Mouse (Mus musculus) heart, embryonic 14.5 days (tissue): ENCODE measurements around the gene Plpp3. TPM values are rescaled to one million over a fixed set of nuclear protein-coding genes. Genes with fewer than 3 reads are reported as not detected.

Source experiments
- ATAC-seq: fragments of 200-750 bp; cut with Nextera tagmentation; 2 replicates; pipeline ENCODE4 v1.8.0; 2017; ENCODE audit warnings: low read depth, moderate TSS enrichment; ENCODE audit not compliant: insufficient number of reproducible peaks, insufficient read depth, low FRiP score
- H3K27ac ChIP-seq, 2 experiments: fragments of 200-500 bp in 1 of 2; fragments of 300-500 bp in 1 of 2; sonication (generic) in 1 of 2; replicated peaks in 1 of 2; 2 replicates each; pipeline ENCODE4 v1.5.1; 2012 to 2014; ENCODE audit warnings: low read depth in 2 of 2, low read length in 2 of 2, control low read depth in 1 of 2, mild to moderate bottlenecking in 1 of 2, mixed read lengths in 1 of 2; ENCODE audit not compliant: control insufficient read depth in 1 of 2, insufficient read depth in 1 of 2
- H3K27me3 ChIP-seq: fragments of 300-500 bp; sonication (generic); 2 replicates; pipeline ENCODE4 v1.6.1; 2014; ENCODE audit warnings: mild to moderate bottlenecking, low read length, control low read depth; ENCODE audit not compliant: control insufficient read depth, insufficient read depth
- H3K36me3 ChIP-seq: fragments of 300-500 bp; sonication (generic); 2 replicates; pipeline ENCODE4 v1.6.1; 2014; ENCODE audit warnings: mild to moderate bottlenecking, control low read depth, low read length, mixed read lengths; ENCODE audit not compliant: control insufficient read depth, insufficient read depth
- H3K4me1 ChIP-seq, 2 experiments: fragments of 200-500 bp in 1 of 2; fragments of 300-500 bp in 1 of 2; sonication (generic) in 1 of 2; 2 replicates each; pipeline ENCODE4 v1.6.1; 2012 to 2014; ENCODE audit warnings: low read length in 2 of 2, control low read depth in 1 of 2, mixed read lengths in 1 of 2; ENCODE audit not compliant: control insufficient read depth in 2 of 2, insufficient read depth in 2 of 2
- H3K4me2 ChIP-seq: fragments of 300-500 bp; sonication (generic); 2 replicates; pipeline ENCODE4 v1.6.1; 2014; ENCODE audit warnings: mild to moderate bottlenecking, low read length
- H3K4me3 ChIP-seq, 2 experiments: fragments of 200-500 bp in 1 of 2; fragments of 300-500 bp in 1 of 2; sonication (generic) in 1 of 2; 2 replicates each; pipeline ENCODE4 v1.5.1; 2012 to 2014; ENCODE audit warnings: low read length in 2 of 2, mild to moderate bottlenecking in 2 of 2, control low read depth in 1 of 2, low read depth in 1 of 2, moderate library complexity in 1 of 2; ENCODE audit not compliant: control insufficient read depth in 1 of 2, insufficient read depth in 1 of 2
- H3K9ac ChIP-seq: fragments of 300-500 bp; sonication (generic); 2 replicates; pipeline ENCODE4 v1.6.1; 2014; ENCODE audit warnings: mild to moderate bottlenecking, low read length
- H3K9me3 ChIP-seq: fragments of 300-500 bp; sonication (generic); 2 replicates; pipeline ENCODE4 v1.6.1; 2016; ENCODE audit warnings: low read length, control low read depth; ENCODE audit not compliant: control insufficient read depth
- WGBS: fragments of 180-500 bp; shearing (Covaris S2); extraction: QIAGEN DNeasy Blood & Tissue Kit; methylation state at CpG from one replicate; pipeline ENCODE4 v1.1.7; 2014; 5-methylcytosine and 5-hydroxymethylcytosine counted together
- polyA plus RNA-seq: library from polyadenylated mRNA; unstranded; fragments of >200 nt; fragmentation: Nextera tagmentation; extraction: Ambion mirVana; gene quantifications from 2 replicates; pipeline ENCODE4 v1.2.1, GENCODE M21; 2014

Plpp3 gene
- polyA plus RNA-seq, 1 experiment from 2014 or later = 32.8 TPM

DNA sequence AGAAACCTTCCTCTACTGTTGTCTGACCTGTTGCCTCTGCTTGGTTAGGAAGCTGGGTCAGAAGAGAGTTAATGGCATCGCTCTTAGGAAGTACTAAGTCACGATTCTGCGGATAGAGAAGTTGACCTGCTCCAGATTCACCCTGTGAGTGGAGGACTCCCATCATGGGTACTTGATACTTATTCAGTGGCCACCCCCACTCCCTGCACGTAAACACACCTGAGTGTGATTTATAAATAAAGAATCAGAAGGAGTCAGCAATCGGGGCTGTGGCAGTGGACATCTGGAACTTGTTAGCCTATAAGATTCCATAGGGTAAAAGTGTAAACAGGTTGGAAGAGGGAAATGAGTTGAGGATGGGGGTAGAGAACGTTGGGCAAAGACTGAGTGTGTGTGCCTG is 49.0 kb downstream of the Plpp3 start:
- 75% methylated on average over 6 of the region's 6 CpGs for WGBS
- H3K4me3 ChIP-seq = no peak overlapping the region
- H3K9ac ChIP-seq = no peak overlapping the region
- no peak overlapping the region for H3K4me2 ChIP-seq
- no peaks in the 10 kb centered on the region for H3K9me3 ChIP-seq
- no peaks in the 10 kb centered on the region for H3K27me3 ChIP-seq
- no peak overlapping the region for H3K27ac ChIP-seq
- ATAC-seq = no peak
- peaks cover 7% of the 10 kb centered on the region; the same call in 1 of the 2 replicates for H3K36me3 ChIP-seq
- peaks cover 18 to 28% of the 10 kb centered on the region in 2 experiments for H3K4me1 ChIP-seq

DNA sequence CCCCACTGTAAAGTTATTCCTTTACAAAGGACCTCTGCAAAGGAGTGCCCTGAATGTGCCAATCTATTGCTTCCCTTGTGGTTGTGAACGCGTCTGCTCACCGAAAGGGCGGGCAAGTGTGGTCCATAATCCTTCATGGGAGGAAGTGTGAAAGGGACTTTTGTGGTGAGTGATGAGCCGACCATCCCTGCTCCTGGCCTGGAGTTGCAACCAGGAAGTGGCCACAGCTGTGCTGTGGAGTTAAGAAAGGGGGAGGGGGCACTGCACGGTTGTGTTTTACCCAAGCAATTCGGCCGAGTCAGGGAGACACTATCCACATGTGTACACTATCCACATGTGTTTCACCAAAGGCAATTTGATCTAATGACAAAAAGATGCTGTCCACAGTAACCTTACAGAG is 49.8 kb downstream of the Plpp3 start:
- Histone ChIP-seq H3K9me3 (no peaks in the 10 kb centered on the region), H3K27ac (no peak overlapping the region), H3K27me3 (no peaks in the 10 kb centered on the region), H3K4me1 (peaks cover 18 to 28% of the 10 kb centered on the region in 2 experiments), H3K4me2 (no peak overlapping the region), H3K9ac (no peak overlapping the region), H3K4me3 (no peak overlapping the region), H3K36me3 (peaks cover 10% of the 10 kb centered on the region; the same call in 1 of the 2 replicates)
- 53% methylated on average over 8 of the region's 8 CpGs for WGBS
- no peak for ATAC-seq

DNA sequence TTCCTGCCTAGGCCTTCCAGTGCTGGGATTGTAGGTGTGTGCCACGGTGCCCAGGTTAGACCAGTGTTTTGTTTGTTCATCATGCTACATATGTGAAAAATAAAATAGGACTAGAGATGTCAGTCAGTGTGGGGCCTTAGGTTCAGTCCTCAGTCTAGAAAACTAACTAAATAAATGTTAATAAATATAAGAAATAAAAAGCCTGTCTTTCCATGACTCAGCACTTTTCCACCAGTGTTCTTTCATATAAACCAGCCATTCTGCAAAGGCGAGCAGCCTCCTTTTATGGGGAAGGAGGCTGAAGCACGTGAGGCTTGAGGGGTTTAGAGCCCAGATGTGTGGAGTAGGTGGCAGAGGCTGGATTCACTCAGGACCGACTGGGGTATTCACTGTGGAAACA is 50.5 kb downstream of the Plpp3 start:
- Histone ChIP-seq H3K9ac (no peak overlapping the region), H3K4me2 (no peak overlapping the region), H3K27me3 (no peaks in the 10 kb centered on the region), H3K4me1 (peaks cover 18 to 28% of the 10 kb centered on the region in 2 experiments), H3K27ac (no peak overlapping the region), H3K36me3 (peaks cover 13% of the 10 kb centered on the region; the same call in 1 of the 2 replicates), H3K9me3 (no peaks in the 10 kb centered on the region), H3K4me3 (no peak overlapping the region)
- WGBS = 89% methylated on average over 4 of the region's 4 CpGs
- no peak for ATAC-seq

DNA sequence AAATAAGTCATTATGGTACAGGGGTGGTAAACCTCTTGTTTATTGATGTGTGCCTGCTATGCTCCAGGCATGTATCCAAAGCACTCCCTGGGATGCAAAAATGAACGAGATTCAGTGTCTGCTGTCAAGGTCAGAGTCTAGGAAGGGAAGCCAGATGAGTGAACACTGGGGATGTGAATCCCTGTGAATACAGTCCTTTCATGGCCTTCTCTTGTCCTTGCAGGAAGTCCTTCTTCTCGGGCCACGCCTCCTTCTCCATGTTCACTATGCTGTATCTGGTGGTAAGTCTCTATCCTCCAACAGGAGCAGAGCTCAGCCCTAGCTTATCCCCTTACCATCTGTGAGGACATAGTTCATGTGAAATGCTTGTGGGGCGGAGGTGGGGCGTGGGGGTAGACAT is 51.8 kb downstream of the Plpp3 start:
- WGBS = 86% methylated on average over 5 of the region's 5 CpGs
- Histone ChIP-seq H3K4me3 (no peak overlapping the region), H3K27me3 (no peaks in the 10 kb centered on the region), H3K9ac (no peak overlapping the region), H3K27ac (no peak overlapping the region), H3K4me2 (no peak overlapping the region), H3K4me1 (peaks cover 18 to 28% of the 10 kb centered on the region in 2 experiments), H3K36me3 (peaks cover 13% of the 10 kb centered on the region; the same call in 1 of the 2 replicates), H3K9me3 (no peaks in the 10 kb centered on the region)
- ATAC-seq = no peak

DNA sequence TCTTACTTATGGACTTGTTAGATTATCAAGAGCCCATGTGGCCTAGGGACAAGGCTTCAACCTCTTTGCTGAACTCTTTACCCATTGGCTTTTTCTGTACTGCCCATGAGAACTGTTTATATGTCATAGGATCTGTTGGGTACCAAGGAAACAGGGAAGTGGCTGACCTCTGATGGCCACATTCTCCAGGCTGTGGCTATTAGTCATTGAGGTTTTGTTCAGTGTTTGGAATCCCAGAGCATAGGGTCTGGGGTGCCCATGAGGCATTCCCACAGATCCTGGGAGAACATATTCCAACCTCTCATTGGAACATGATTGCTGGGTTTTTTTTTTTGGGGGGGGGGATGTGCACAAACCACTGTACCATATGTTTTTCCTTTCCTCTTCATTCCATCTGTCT is 56.2 kb downstream of the Plpp3 start:
- Histone ChIP-seq H3K27me3 (no peaks in the 10 kb centered on the region), H3K9ac (no peak overlapping the region), H3K4me2 (no peak overlapping the region), H3K4me1 (peaks cover 0 to 5% of the 10 kb centered on the region in 2 experiments; a peak in 2 of 4 replicates), H3K27ac (no peak overlapping the region), H3K36me3 (peaks cover 20% of the 10 kb centered on the region; the same call in 1 of the 2 replicates), H3K4me3 (no peak overlapping the region), H3K9me3 (no peaks in the 10 kb centered on the region)
- ATAC-seq = no peak

DNA sequence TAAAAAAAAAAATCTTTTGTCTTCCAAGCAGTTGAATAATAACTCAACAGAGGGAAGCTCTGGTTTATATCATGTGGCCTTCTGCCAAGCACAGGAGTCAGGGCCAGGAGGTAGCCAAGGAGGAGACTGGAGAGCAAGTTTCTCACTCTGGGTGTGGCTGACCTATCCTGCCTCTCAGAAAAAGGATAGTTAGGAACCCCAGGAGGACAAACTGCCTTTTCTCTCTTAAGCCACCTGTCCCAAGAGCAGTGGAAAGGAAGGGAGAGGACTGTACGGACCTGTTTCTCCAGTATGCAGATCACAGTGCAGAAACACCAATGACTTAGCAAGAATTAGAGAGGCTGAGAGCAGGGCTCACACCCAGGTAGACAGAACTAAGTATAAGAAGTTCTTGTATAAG is 57.3 kb downstream of the Plpp3 start:
- H3K27ac ChIP-seq = no peak overlapping the region
- WGBS = 67% methylated on average over 1 of the region's 1 CpGs

DNA sequence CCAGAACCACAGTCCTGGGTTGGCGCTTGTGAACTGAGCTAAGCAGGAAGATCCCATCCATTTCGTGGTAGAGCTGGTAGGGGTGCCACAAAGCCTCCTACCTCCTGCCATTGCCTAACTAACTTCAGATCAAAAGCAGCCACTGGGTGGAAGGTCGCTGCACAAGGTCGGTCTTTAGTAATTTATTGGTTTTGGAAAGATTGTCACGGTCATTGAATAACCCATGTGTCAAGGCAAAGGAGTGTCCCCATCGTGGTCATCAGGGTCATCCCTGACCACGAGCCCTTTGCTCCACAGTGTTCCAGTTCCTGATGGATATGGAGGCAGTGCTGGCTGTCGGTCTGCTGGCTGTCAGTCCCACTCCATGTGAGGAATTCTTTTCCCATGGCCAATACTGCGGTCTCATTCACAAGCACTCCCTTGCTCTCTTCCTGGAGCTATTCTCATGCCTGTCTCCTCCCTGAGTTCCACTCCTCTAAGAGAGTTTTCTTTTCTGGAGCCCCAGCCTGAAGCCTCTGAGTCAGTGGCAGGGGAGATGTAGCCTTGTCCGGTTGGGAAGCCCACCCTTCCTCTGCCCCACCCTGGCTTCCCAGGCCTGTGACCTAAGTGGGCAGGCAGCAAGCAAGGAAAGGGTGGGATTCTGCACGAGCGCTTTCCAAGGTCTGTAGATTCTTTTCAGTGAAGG is 58.7 kb downstream of the Plpp3 start:
- Histone ChIP-seq H3K9ac (no peak overlapping the region), H3K9me3 (no peaks in the 10 kb centered on the region), H3K27ac (peak overlapping the region in 1 of 2 experiments; percentile 46; a peak in 2 of 4 replicates), H3K36me3 (peaks cover 27% of the 10 kb centered on the region), H3K27me3 (no peaks in the 10 kb centered on the region), H3K4me3 (no peak overlapping the region), H3K4me1 (no peaks in the 10 kb centered on the region; a peak in 2 of 4 replicates), H3K4me2 (no peak overlapping the region)
- 73% methylated on average over 12 of the region's 12 CpGs for WGBS
- no peak for ATAC-seq

More for the DNA sequence above, 57.3 kb downstream of the Plpp3 start:
- peaks cover 16% of the 10 kb centered on the region for H3K36me3 ChIP-seq
- no peaks in the 10 kb centered on the region for H3K27me3 ChIP-seq
- no peak overlapping the region for H3K4me3 ChIP-seq
- ATAC-seq = no peak
- no peaks in the 10 kb centered on the region for H3K9me3 ChIP-seq
- H3K4me2 ChIP-seq = no peak overlapping the region
- peaks cover 0 to 5% of the 10 kb centered on the region in 2 experiments; a peak in 2 of 4 replicates for H3K4me1 ChIP-seq
- no peak overlapping the region for H3K9ac ChIP-seq
